Mouse (Mus musculus) monocyte, adult 5-6 weeks (primary cell): ENCODE measurements around the gene Vamp3. TPM values are rescaled to one million over a fixed set of nuclear protein-coding genes. Genes with fewer than 3 reads are reported as not detected.
A peak's percentile ranks its signal among the peaks of the same experiment; 100 is the strongest.
"Not testable (repeated sequence)": the region's sequence is repeated elsewhere in the genome, so short reads cannot be mapped to it uniquely, and the experiment has no call there.

ENCODE experiments used
- ATAC-seq: fragments of 153-309, 156-312 bp; replicated peaks from 2 replicates; pipeline ENCODE4 v1.8.0; 2017; ENCODE audit warnings: mild to moderate bottlenecking; ENCODE audit not compliant: low TSS enrichment, insufficient number of reproducible peaks, severe bottlenecking, poor library complexity, low FRiP score
- total RNA-seq: library from RNA; stranded (forward); fragments of 200-1000, 200-491, 200-594 nt; gene quantifications from 3 replicates; pipeline ENCODE4 v1.2.3, GENCODE M21; 2017

The Vamp3 gene
- total RNA-seq, 1 experiment from 2014 or later = 110 TPM

DNA sequence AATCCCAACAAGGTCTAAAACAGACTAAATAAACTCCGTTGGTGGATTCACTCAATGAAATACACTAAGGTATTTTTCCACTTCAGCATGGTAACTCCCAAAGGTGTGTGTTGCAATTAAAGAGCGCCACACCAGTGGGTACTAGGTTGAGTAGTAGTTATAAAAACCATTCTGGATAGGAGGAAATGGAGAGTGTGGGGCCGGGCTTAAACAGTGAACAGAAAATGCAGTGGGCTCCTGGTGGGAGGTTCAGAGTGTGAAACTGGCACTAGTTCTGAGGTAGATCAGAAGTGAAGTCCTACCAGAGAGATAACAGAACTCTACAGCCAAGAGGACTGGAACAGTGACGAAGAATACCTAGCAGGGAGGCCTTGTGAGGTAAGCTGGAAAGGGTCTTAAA is 871 bp upstream of the Vamp3 start:
- no peak for ATAC-seq

- no peak for ATAC-seq
These were observed 6.6 kb downstream of the Vamp3 start for GRCm38 (mm10) chr4:151051162-151051561.

DNA sequence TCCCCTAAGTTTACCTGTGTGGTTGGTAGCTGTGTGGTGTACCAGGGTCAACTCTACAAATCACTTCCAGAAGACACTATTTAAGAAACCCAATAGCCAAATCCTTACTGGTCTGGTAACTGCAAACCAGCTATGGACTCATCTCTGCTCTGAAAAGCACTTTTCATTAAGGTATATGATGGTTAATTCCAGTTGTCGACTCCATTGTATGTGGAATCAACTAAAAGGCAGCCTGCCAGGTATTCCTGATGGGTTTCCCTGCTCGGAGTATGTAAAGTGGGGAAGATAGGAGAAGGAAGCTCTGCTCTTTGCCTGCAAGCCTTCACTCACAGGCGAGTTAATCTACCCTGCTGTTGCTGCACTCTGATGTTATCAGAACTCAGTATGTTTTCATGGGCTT is 11.2 kb downstream of the Vamp3 start:
- ATAC-seq = no peak

DNA sequence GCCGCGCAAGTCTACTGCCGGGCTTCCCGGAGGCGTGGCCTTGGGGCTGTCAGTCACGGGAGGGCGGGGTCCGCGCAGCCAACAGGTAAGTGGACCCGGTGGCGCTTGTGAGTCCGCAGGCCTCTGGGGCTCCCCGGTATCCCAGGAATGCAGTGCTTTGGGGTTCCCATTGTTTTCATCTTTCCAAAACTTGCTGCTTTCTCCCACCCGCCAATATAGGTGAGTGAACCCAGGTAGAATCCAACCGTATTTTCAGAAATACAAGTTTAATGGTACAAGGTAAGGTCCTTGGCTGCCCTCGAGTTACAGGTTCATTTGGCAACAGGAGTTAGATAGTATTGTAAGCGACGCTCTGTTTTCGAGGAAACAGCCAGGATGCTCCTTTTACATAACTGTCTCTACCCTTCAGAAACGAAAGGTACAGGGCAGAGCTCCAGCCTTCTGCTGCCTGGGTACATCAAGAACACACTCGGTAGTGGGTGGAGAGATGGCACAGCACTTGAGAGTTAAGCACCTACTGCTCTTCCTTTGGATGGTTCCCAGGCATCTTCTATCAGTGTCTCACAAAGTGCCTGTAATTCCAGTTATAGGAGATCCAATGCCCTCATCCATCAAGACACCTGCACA is 12.7 kb downstream of the Vamp3 start:
- ATAC-seq = no peak

- ATAC-seq = peak; percentile 92
These were observed 13.5 kb downstream of the Vamp3 start, which contains the start of gene Per3 for GRCm38 (mm10) chr4:151044037-151044943. Gene Per3 (minus strand): TSS chr4:151044665.

- no peak for ATAC-seq
These were observed 14.5 kb downstream of the Vamp3 start for GRCm38 (mm10) chr4:151043281-151043680.

- ATAC-seq = no peak
These were observed 16.3 kb downstream of the Vamp3 start for GRCm38 (mm10) chr4:151041506-151041905.

DNA sequence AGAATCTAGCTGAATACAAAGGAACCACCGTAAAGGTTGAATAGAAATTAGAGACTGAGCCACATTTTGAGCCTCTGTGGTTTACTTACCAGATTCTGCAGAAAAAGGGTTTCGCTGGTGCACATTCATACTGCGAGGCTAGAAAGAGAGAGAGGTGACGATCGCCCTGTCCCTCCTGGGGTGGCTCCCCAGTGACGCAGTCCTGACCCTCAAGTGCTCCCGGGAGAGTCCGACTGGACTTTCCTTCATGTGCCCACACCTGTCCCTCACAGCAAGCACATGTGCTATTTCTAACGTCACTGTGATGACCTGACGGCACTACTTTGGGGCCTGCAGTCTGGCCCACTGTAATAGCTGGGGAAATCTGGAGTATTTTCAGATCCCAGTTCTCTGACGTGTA is 20.0 kb downstream of the Vamp3 start:
- no peak for ATAC-seq

DNA sequence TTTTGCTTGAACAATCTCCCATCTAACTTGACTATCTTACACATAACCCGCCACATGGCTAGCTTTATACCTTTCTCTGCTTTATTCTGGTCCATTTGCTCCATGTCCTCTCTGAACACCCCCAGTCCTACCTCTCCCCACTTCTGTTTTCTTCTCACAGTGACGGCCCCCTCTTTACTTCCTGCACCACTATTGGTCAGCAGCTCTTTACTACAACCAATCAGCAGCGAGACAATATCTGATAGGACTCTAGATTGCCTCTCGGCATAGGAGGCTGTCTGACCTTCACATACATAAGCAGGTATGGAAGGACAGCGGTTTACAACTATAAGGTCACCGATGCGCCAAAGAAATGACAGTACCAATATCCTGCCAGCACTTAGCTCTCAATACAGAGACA is 21.2 kb downstream of the Vamp3 start:
- ATAC-seq = no peak

DNA sequence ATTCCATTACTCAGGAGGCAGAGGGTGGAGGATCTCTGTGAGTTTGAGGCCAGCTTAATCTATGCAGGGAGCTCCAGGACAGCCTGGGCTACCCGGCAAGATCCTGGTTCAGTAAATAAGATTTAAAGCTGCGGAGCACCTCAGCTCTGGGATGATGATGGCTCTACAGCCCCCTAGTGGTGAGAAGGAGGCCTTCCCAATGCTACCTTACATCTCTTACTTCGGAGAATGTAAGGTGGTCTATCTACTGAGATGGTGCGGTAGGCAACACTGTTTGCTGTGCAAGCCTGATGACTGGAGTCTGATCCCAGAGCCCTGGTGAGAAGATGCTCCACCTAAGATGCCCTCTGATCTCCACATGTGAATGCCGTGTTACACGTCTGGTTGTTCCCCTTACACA is 30.8 kb downstream of the Vamp3 start:
- 0 out of 2 replicates have a peak, but pooled peaks have one; percentile 35 for ATAC-seq

GRCm38 (mm10) chr4:151024152-151024551 is 33.6 kb downstream of the Vamp3 start:
- ATAC-seq = no peak

DNA sequence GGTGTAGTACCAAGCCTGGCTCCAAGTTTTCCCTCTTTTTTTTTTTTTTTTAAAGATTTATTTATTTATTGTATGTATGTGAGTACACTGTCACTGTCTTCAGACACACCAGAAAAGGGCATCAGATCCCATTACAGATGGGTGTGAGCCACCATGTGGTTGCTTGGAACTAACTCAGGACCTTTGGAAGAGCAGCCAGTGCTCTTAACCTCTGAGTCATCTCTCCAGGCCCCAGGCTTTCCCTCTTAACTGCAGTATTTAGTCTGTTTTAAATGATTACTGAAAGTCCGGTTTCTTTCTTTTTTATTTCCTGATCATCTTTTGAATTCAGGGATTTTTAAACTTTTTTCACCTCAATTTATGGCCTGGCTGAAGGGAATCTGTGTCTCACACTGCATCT is 40.4 kb downstream of the Vamp3 start:
- not testable (repeated sequence) for ATAC-seq

DNA sequence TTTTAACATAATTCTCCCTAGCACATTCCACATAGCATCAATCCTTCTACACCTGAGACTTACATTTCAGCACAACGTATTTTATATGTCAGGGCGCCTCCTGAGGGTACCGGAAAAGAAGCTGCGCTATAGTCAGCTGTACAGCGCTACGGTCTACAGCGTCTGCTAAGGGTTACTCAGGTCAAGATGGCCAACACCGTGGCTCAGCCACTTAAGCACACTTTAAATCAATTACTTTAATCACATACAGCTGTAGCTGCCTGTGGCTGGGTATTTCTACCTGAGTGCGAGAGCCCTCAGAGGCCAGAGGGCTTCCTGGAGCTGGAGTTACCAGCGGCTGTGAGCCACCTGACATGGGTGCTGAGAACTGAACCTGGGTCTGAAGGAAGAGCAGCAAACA is 41.8 kb downstream of the Vamp3 start:
- ATAC-seq = no peak

DNA sequence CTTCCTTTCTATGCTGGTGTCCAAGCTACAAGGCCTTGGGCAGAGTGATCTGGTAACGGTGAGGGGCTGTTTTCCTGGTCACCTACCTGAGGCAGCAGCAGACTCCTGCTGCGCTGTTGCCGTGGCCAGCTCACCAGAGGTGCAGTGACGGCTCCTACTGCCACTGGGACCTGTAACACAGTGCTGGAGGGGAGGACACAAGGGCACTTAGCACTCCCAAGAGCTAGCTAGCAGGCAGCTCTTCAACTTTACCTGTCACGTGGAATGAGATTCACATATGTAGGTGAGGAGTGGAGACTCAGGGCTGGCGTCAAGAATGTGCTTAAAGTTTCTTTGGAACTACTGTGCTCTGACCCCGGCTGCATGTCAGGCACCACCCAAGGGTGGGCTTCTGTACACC is 47.4 kb downstream of the Vamp3 start:
- ATAC-seq = no peak

GRCm38 (mm10) chr4:151006945-151007344 is 50.8 kb downstream of the Vamp3 start:
- peak; percentile 33; the same call in 1 of the 2 replicates for ATAC-seq

- ATAC-seq = peak; percentile 65; the same call in 1 of the 2 replicates
These were observed 52.0 kb downstream of the Vamp3 start for GRCm38 (mm10) chr4:151005656-151006318.

GRCm38 (mm10) chr4:151001397-151001796 is 56.4 kb downstream of the Vamp3 start:
- ATAC-seq = no peak

DNA sequence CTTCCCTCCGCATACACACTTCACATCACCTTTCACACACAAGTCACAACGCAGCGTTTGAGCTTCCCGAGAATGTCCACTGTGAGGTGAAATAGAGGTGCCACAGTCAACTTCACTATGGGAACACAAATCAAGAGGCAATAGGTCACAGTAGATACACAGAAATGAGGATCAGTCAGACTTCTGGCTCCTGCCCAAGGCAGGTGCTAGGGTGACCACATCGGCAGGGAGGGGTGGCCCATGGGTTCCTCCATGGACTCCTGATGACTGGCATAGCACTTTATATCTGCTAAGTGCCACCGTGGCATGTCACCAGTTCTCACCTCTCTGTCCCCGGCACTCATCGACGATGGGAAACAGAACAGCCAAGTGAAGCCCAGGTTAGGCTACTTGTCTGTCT is 59.1 kb downstream of the Vamp3 start:
- ATAC-seq = no peak
